Mouse (Mus musculus) CH12.LX (cell line): ENCODE measurements around the gene B3galnt2. TPM values are rescaled to one million over a fixed set of nuclear protein-coding genes. Genes with fewer than 3 reads are reported as not detected.

Experiments used
- DNase-seq: peaks from one replicate; pipeline ENCODE4 v3.0.0-alpha.2; 2013; ENCODE audit errors: extremely low read depth
- H3K27ac ChIP-seq: 2 replicates; pipeline ENCODE4 v1.5.1; 2012; ENCODE audit warnings: low read depth, mild to moderate bottlenecking, control low read depth, moderate library complexity; ENCODE audit not compliant: insufficient read depth
- H3K27me3 ChIP-seq: replicated peaks from 2 replicates; pipeline ENCODE3; 2012; ENCODE audit warnings: inconsistent platforms
- H3K36me3 ChIP-seq, 2 experiments: replicated peaks in 1 of 2; 2 replicates each; pipeline versions ENCODE3 to v1.6.1; 2012; ENCODE audit warnings: inconsistent platforms in 1 of 2, low read length in 1 of 2, mild to moderate bottlenecking in 1 of 2, mixed read lengths in 1 of 2, moderate library complexity in 1 of 2; ENCODE audit not compliant: control insufficient read depth in 1 of 2, insufficient read depth in 1 of 2
- H3K4me1 ChIP-seq, 2 experiments: 2 replicates each; pipeline ENCODE4 v1.6.1; 2012; ENCODE audit warnings: inconsistent platforms in 1 of 2, moderate library complexity in 1 of 2; ENCODE audit not compliant: insufficient read depth in 2 of 2, control insufficient read depth in 1 of 2
- H3K4me2 ChIP-seq: 2 replicates; pipeline ENCODE4 v1.6.1; 2012; ENCODE audit warnings: low read depth, mild to moderate bottlenecking, control low read depth; ENCODE audit not compliant: poor library complexity, insufficient read depth, severe bottlenecking
- H3K4me3 ChIP-seq, 3 experiments: fragments of 150-350 bp in 1 of 3; sonication (generic) in 1 of 3; replicated peaks in 1 of 3; 2 replicates each; pipeline versions ENCODE3 to v1.5.1; 2011 to 2012; ENCODE audit warnings: low read depth in 2 of 3, low read length in 2 of 3, mild to moderate bottlenecking in 2 of 3, moderate library complexity in 2 of 3, control low read depth in 1 of 3, improper control_type of control experiment in 1 of 3, inconsistent platforms in 1 of 3, mixed read lengths in 1 of 3; ENCODE audit not compliant: poor library complexity in 1 of 3
- H3K79me2 ChIP-seq: replicated peaks from 2 replicates; pipeline ENCODE4 v1.6.1; 2012; ENCODE audit warnings: mild to moderate bottlenecking, moderate library complexity; ENCODE audit not compliant: control insufficient read depth, poor library complexity, insufficient read depth, severe bottlenecking; ENCODE audit errors: extremely low read depth
- H3K9ac ChIP-seq: 2 replicates; pipeline ENCODE4 v1.6.1; 2012; ENCODE audit warnings: low read depth, mild to moderate bottlenecking, control low read depth, moderate library complexity; ENCODE audit not compliant: insufficient read depth
- H3K9me3 ChIP-seq: replicated peaks from 2 replicates; pipeline ENCODE3; 2012; ENCODE audit warnings: low read length, inconsistent platforms, mixed read lengths
- CHD2 ChIP-seq: IDR thresholded peaks from 2 replicates; pipeline ENCODE4 v1.6.1; 2011; ENCODE audit warnings: low read length, improper control_type of control experiment
- CTCF ChIP-seq, 2 experiments: IDR thresholded peaks in 1 of 2; conservative IDR thresholded peaks in 1 of 2; 2 replicates each; pipeline ENCODE4 v1.5.1; 2011 to 2012; ENCODE audit warnings: low read depth in 2 of 2, low read length in 2 of 2, improper control_type of control experiment in 1 of 2, inconsistent platforms in 1 of 2, mild to moderate bottlenecking in 1 of 2, moderate library complexity in 1 of 2
- E2F4 ChIP-seq: IDR thresholded peaks from 2 replicates; pipeline ENCODE4 v1.6.1; 2011; ENCODE audit warnings: low read depth, low read length, improper control_type of control experiment; ENCODE audit not compliant: insufficient replicate concordance
- IRF4 ChIP-seq: IDR thresholded peaks from 2 replicates; pipeline ENCODE4 v1.6.1; 2014; ENCODE audit warnings: low read depth, mild to moderate bottlenecking, inconsistent platforms, low read length, improper control_type of control experiment
- JUN ChIP-seq: IDR thresholded peaks from 2 replicates; pipeline ENCODE4 v1.6.1; 2011; ENCODE audit warnings: low read depth, mild to moderate bottlenecking, low read length, improper control_type of control experiment, moderate library complexity; ENCODE audit not compliant: insufficient read depth
- MXI1 ChIP-seq: IDR thresholded peaks from 2 replicates; pipeline ENCODE4 v1.6.1; 2011; ENCODE audit warnings: mild to moderate bottlenecking, low read depth, low read length, improper control_type of control experiment
- NRF1 ChIP-seq: IDR thresholded peaks from 2 replicates; pipeline ENCODE4 v1.6.1; 2014; ENCODE audit warnings: low read depth, mild to moderate bottlenecking, inconsistent platforms, low read length, improper control_type of control experiment, moderate library complexity
- POLR2AphosphoS2 ChIP-seq: IDR thresholded peaks from 2 replicates; pipeline ENCODE4 v1.6.1; 2011; ENCODE audit warnings: low read depth, low read length, improper control_type of control experiment
- RAD21 ChIP-seq: IDR thresholded peaks from 2 replicates; pipeline ENCODE4 v1.6.1; 2011; ENCODE audit warnings: low read depth, mild to moderate bottlenecking, low read length, improper control_type of control experiment, moderate library complexity
- RCOR1 ChIP-seq: conservative IDR thresholded peaks from 2 replicates; pipeline ENCODE4 v1.6.1; 2012; ENCODE audit warnings: low read depth, mild to moderate bottlenecking, inconsistent platforms, low read length, improper control_type of control experiment
- SIN3A ChIP-seq: IDR thresholded peaks from 2 replicates; pipeline ENCODE4 v1.6.1; 2012; ENCODE audit warnings: low read length, improper control_type of control experiment, inconsistent platforms
- SMC3 ChIP-seq: IDR thresholded peaks from 2 replicates; pipeline ENCODE4 v1.6.1; 2011; ENCODE audit warnings: low read depth, low read length, improper control_type of control experiment
- TBP ChIP-seq: conservative IDR thresholded peaks from 2 replicates; pipeline ENCODE4 v1.6.1; 2011; ENCODE audit warnings: low read depth, low read length, improper control_type of control experiment
- UBTF ChIP-seq: IDR thresholded peaks from 2 replicates; pipeline ENCODE4 v1.6.1; 2012; ENCODE audit warnings: low read depth, mild to moderate bottlenecking, inconsistent platforms, low read length, improper control_type of control experiment, moderate library complexity
- ZC3H11A ChIP-seq: IDR thresholded peaks from 2 replicates; pipeline ENCODE4 v1.6.1; 2012; ENCODE audit warnings: low read depth, mild to moderate bottlenecking, inconsistent platforms, low read length, improper control_type of control experiment
- ZKSCAN1 ChIP-seq: IDR thresholded peaks from 2 replicates; pipeline ENCODE4 v1.6.1; 2012; ENCODE audit warnings: low read depth, inconsistent platforms, low read length, improper control_type of control experiment, borderline replicate concordance
- dilution Hi-C: fragments of 300-500 bp; cut with MboI; formaldehyde crosslinking; loops from 2 replicates; pipeline ENCODE4 v1.14.3; 2020; ENCODE audit warnings: low sequenced_read_pairs; ENCODE audit not compliant: extremely low pct_unique_long_range_greater_than_20kb, extremely low pct_ligation_motif_present
- in situ Hi-C: fragments of 300-500 bp; cut with MboI; formaldehyde crosslinking; loops from 3 replicates; pipeline ENCODE4 v1.14.3; 2019; ENCODE audit warnings: low sequenced_read_pairs, low pct_ligation_motif_present, low pct_unique_long_range_greater_than_20kb, mixed read lengths
- polyA plus RNA-seq: library from polyadenylated mRNA; unstranded; fragments of >175 nt; gene quantifications from 2 replicates; pipeline ENCODE4 v1.2.1, GENCODE M21; 2012; ENCODE audit warnings: low read depth; ENCODE audit not compliant: insufficient read length
- total RNA-seq, 2 experiments: library from RNA; depleted of rRNA; stranded (reverse); fragments of 300-350 nt in 1 of 2; fragments of >200 nt in 1 of 2; gene quantifications; 2 replicates each; pipeline ENCODE4 v1.2.3; 2012 to 2014

The B3galnt2 gene
- total and polyA plus RNA-seq, 3 experiments: 34.1 to 49.3 (median 48.3) TPM

DNA sequence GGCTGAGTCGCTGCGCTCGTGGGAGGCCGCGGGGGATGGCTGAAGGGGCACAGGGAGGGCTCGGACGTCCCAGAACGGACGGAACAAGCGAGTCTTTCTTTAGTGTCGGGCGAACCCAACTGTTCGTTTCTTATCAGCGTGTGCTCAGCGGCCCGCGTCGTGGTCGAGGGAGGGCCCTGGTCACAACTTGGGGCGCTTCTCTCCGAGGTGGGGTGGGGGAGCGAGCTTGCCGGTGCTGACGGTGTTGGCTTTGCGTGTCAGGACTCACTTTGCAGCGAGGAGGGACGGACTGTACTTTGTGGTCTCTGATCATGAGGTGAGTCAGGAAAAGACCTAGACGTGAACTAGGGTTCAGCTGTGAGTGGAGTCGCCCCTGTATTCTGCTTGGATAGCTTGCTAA is 662 bp downstream of the B3galnt2 start:
- Histone ChIP-seq H3K27ac (peak overlapping the region; percentile 23), H3K4me3 (peak overlapping the region; percentile 83 to 95 (median 88)), H3K4me2 (peak overlapping the region; percentile 71), H3K36me3 (peaks cover 0 to 31% of the 10 kb centered on the region in 2 experiments), H3K79me2 (peaks cover 29% of the 10 kb centered on the region), H3K9me3 (no peaks in the 10 kb centered on the region), H3K27me3 (no peaks in the 10 kb centered on the region), H3K4me1 (peaks cover 5 to 40% of the 10 kb centered on the region in 2 experiments; a peak in 3 of 4 replicates), H3K9ac (peak overlapping the region; percentile 70)
- in situ Hi-C loops (no loop called here), dilution Hi-C loops (no loop called here)
- peak; percentile 25 for DNase-seq
- TF ChIP-seq CHD2 (0 out of 2 replicates have a peak, but pooled peaks have one; percentile 1), SIN3A (no peak)

DNA sequence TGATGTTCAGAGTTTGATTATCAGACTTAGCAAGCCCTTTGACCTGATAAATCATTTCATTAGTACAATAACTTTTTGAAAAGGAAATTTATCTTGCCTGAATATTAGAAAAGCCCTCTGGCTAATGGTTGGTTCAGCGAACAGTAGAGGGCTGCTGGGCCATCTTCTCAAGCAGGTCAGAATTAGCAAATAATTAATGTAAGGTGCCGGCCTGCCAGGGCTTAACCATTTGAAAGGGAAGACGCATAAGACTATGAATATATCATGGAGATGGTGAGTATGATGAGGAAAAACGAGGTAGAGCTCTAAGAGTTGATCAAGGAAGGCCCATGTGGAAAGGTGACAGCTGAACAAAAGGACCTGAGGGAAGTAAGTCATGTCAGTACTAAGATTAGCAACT is 2.4 kb downstream of the B3galnt2 start:
- TF ChIP-seq UBTF (no peak), NRF1 (no peak), SMC3 (no peak), TBP (no peak), ZC3H11A (no peak), IRF4 (no peak), POLR2AphosphoS2 (no peak), RCOR1 (no peak), RAD21 (no peak), E2F4 (no peak), CTCF (conservative IDR thresholded peaks at IDR 0.05 in 1 of 2, IDR thresholded peaks at IDR 0.05 in 1 of 2; ENCODE audit: low read depth in 2 of 2, low read length in 2 of 2) (no peak), CHD2 (no peak), JUN (no peak)
- in situ Hi-C loops (no loop called here), dilution Hi-C loops (no loop called here)
- peaks cover 39% of the 10 kb centered on the region for H3K79me2 ChIP-seq
- no peak for DNase-seq
- H3K36me3 ChIP-seq: peaks cover 0 to 21% of the 10 kb centered on the region in 2 experiments
- H3K9me3 ChIP-seq: no peaks in the 10 kb centered on the region
- H3K4me1 ChIP-seq: peaks cover 8 to 56% of the 10 kb centered on the region in 2 experiments; a peak in 3 of 4 replicates
- no peaks in the 10 kb centered on the region for H3K27me3 ChIP-seq
- no peak overlapping the region for H3K27ac ChIP-seq
- no peak overlapping the region for H3K4me3 ChIP-seq
- no peak overlapping the region for H3K9ac ChIP-seq
- H3K4me2 ChIP-seq: peak overlapping the region; percentile 18; the same call in 1 of the 2 replicates

DNA sequence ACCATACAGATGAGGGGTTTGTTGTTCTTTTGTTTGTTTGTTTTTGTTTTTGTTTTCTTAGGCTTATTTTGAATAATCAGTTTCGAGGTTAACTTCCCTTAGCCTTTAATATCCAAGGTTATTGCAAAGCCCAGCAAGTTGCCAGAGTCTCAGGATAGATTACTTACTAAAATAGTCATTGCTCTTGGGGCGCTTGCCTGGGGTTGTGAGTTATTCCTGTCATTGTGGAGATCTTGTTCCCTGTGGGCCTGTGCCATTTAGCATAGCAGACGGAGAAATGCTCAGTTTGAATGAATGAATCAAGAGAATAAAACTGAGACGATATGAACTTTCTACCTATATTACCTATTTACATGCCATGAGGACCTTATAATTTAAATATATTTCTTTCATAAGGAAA is 5.9 kb downstream of the B3galnt2 start:
- in situ Hi-C loops: no loop called here
- dilution Hi-C loops: no loop called here
- no peak overlapping the region for H3K9ac ChIP-seq
- TF ChIP-seq TBP: no peak
- no peak for TF ChIP-seq MXI1
- TF ChIP-seq CHD2: no peak
- no peak for TF ChIP-seq RAD21
- no peak for TF ChIP-seq ZKSCAN1
- H3K27me3 ChIP-seq: no peaks in the 10 kb centered on the region
- no peak for DNase-seq
- H3K4me3 ChIP-seq: no peak overlapping the region
- no peak overlapping the region for H3K27ac ChIP-seq
- H3K36me3 ChIP-seq: peaks cover 5 to 28% of the 10 kb centered on the region in 2 experiments
- H3K4me2 ChIP-seq: no peak overlapping the region
- H3K79me2 ChIP-seq: peaks cover 56% of the 10 kb centered on the region
- no peaks in the 10 kb centered on the region for H3K9me3 ChIP-seq
- H3K4me1 ChIP-seq: peaks cover 8 to 56% of the 10 kb centered on the region in 2 experiments; a peak in 3 of 4 replicates
